Mouse (Mus musculus) urinary bladder, adult 2 months (tissue): ENCODE data around the gene Amotl1. TPM values are rescaled to one million over a fixed set of nuclear protein-coding genes. Genes with fewer than 3 reads are reported as not detected.

Experiments
- DNase-seq: peaks from one replicate; pipeline ENCODE4 v3.0.0; 2022; ENCODE audit warnings: low spot score
- polyA plus RNA-seq: library from polyadenylated mRNA; depleted of rRNA; stranded (reverse); fragments of >200 nt; gene quantifications from 2 replicates; pipeline ENCODE4 v1.2.3, GENCODE M21; 2012

The Amotl1 gene
- polyA plus RNA-seq, 1 experiment, result 21.7 TPM

- DNase-seq, result no peak
Observed at GRCm38 (mm10) chr9:14547584-14548365, 97.1 kb downstream of the Amotl1 start.

- no peak for DNase-seq
Observed at GRCm38 (mm10) chr9:14544034-14544757, 100.7 kb downstream of the Amotl1 start.

- DNase-seq, result no peak
Observed at GRCm38 (mm10) chr9:14534833-14535456, 109.9 kb downstream of the Amotl1 start.

- DNase-seq, result no peak
Observed at GRCm38 (mm10) chr9:14533659-14534058, 111.2 kb downstream of the Amotl1 start.

GRCm38 (mm10) chr9:14532283-14532682 is 112.6 kb downstream of the Amotl1 start:
- DNase-seq, result no peak

GRCm38 (mm10) chr9:14530004-14530403 is 114.9 kb downstream of the Amotl1 start:
- no peak for DNase-seq

- DNase-seq, result peak; percentile 48
Observed at GRCm38 (mm10) chr9:14523408-14524043, 121.3 kb downstream of the Amotl1 start.

- DNase-seq, result no peak
Observed at GRCm38 (mm10) chr9:14521695-14522094, 123.2 kb downstream of the Amotl1 start.

GRCm38 (mm10) chr9:14520971-14521670 is 123.7 kb downstream of the Amotl1 start:
- no peak for DNase-seq

- DNase-seq, result no peak
Observed at GRCm38 (mm10) chr9:14518105-14518504, 126.8 kb downstream of the Amotl1 start.

GRCm38 (mm10) chr9:14517296-14517695 is 127.6 kb downstream of the Amotl1 start:
- DNase-seq, result no peak

GRCm38 (mm10) chr9:14512633-14513445 is 132.0 kb downstream of the Amotl1 start:
- no peak for DNase-seq

- no peak for DNase-seq
Observed at GRCm38 (mm10) chr9:14500916-14501424, 143.9 kb downstream of the Amotl1 start.

GRCm38 (mm10) chr9:14500023-14500915 is 144.6 kb downstream of the Amotl1 start, which contains the start of the genes Kdm4d and Cwc15:
Kdm4d (minus strand) TSS chr9:14500482.
Cwc15 (plus strand) TSS chr9:14500617.
- DNase-seq, result peak; percentile 77

GRCm38 (mm10) chr9:14498896-14499705 is 145.8 kb downstream of the Amotl1 start:
- DNase-seq, result no peak
